Mouse (Mus musculus): ENCODE results near the gene Rab5if. TPM values are rescaled to one million over a fixed set of nuclear protein-coding genes. Genes with fewer than 3 reads are reported as not detected.
A peak's percentile ranks its signal among the peaks of the same experiment; 100 is the strongest.

Gene Rab5if
- polyA plus RNA-seq, 2 experiments, result 80.3 to 164 TPM

DNA sequence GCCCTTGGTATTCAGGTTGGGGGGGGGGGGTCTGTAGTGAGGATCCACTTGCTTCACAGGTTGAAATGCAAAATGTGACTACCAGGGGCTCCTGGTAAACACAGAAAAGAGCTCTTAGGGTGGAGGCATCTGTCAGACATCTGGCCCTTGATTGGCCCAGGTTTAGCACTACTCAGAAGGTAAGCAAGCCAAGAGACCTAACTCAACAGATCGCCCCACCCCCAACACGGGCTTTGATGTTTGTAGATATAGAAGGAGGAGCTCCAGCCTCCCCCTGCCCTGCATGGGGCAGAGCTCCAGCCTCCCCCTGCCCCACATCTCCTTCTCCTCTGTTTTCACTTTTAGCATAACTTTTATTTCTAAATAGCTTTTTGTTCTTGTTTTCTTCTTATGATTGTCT, 56.9 kb downstream of the Rab5if start:
- no peak overlapping the region for H3K9ac ChIP-seq (replicated peaks)
- no peak for TF ChIP-seq EP300 (IDR thresholded peaks at IDR 0.05; ENCODE audit: low read depth)
- no peak for TF ChIP-seq CTCF (IDR thresholded peaks at IDR 0.05; ENCODE audit: low read depth)
- H3K4me1 ChIP-seq (replicated peaks; ENCODE audit: control insufficient read depth in 2 of 2, insufficient read depth in 2 of 2, low read length in 1 of 2), result peaks cover 19 to 32% of the 10 kb centered on the region in 2 experiments
- H3K9me3 ChIP-seq (ENCODE audit: control insufficient read depth, low read length), result no peaks in the 10 kb centered on the region
- ATAC-seq (ENCODE audit: insufficient read depth) (no peak), DNase-seq (ENCODE audit: low read depth in 3 of 3, low spot score in 3 of 3) (no peak)
- no peaks in the 10 kb centered on the region for H3K27me3 ChIP-seq (ENCODE audit: control insufficient read depth, insufficient read depth, low read length)
- no peak overlapping the region for H3K4me3 ChIP-seq (ENCODE audit: insufficient read depth in 1 of 2, low read depth in 2 of 2, low read length in 2 of 2)
- no peak overlapping the region for H3K27ac ChIP-seq
- WGBS (ENCODE audit: insufficient replicate concordance), result 21% methylated on average over 2 of the region's 2 CpGs
- H3K4me2 ChIP-seq (ENCODE audit: low read depth), result no peak overlapping the region
- H3K36me3 ChIP-seq (replicated peaks; ENCODE audit: control insufficient read depth, insufficient read depth, low read depth), result no peaks in the 10 kb centered on the region

GRCm38 (mm10) chr2:156923057-156923456, 60.1 kb downstream of the Rab5if start:
- WGBS (ENCODE audit: insufficient replicate concordance), result 75% methylated on average over 5 of the region's 5 CpGs
- ATAC-seq (ENCODE audit: insufficient read depth), result no peak
- Histone ChIP-seq H3K4me1 (replicated peaks; ENCODE audit: control insufficient read depth in 2 of 2, insufficient read depth in 2 of 2, low read length in 1 of 2) (peaks cover 29 to 60% of the 10 kb centered on the region in 2 experiments), H3K36me3 (replicated peaks; ENCODE audit: control insufficient read depth, insufficient read depth, low read depth) (peaks cover under 1% of the 10 kb centered on the region; the same call in 1 of the 2 replicates), H3K27ac (peak overlapping the region; percentile 60), H3K4me2 (ENCODE audit: low read depth) (no peak overlapping the region), H3K9ac (replicated peaks) (no peak overlapping the region), H3K9me3 (ENCODE audit: control insufficient read depth, low read length) (no peaks in the 10 kb centered on the region), H3K27me3 (ENCODE audit: control insufficient read depth, insufficient read depth, low read length) (no peaks in the 10 kb centered on the region), H3K4me3 (ENCODE audit: insufficient read depth in 1 of 2, low read depth in 2 of 2, low read length in 2 of 2) (no peak overlapping the region)
- DNase-seq (ENCODE audit: low read depth in 3 of 3, low spot score in 3 of 3), result no peak
- TF ChIP-seq CTCF (IDR thresholded peaks at IDR 0.05; ENCODE audit: low read depth), result no peak

Other genes starting within 250 kb of the Rab5if start
- gene Dlgap4, start 249.4 kb upstream of the Rab5if start, polyA plus RNA-seq (2012; rRNA removed), result 6.4 and 6.6 TPM in 2 replicates
- 9.7 and 9.9 TPM in 2 replicates for gene Dlgap4, start 249.4 kb upstream of the Rab5if start, polyA plus RNA-seq (2014; fragmentation: Nextera tagmentation; extraction: Ambion mirVana)
- 25.2 and 27.2 TPM in 2 replicates for gene Myl9, start 87.7 kb upstream of the Rab5if start, polyA plus RNA-seq (2012; rRNA removed)
- gene Myl9, start 87.7 kb upstream of the Rab5if start, polyA plus RNA-seq (2014; fragmentation: Nextera tagmentation; extraction: Ambion mirVana), result 44.4 and 51.3 TPM in 2 replicates
- gene Tgif2, start 23.1 kb upstream of the Rab5if start, polyA plus RNA-seq (2012; rRNA removed), result 3.8 and 4.9 TPM in 2 replicates
- 4.9 and 5.1 TPM in 2 replicates for gene Tgif2, start 23.1 kb upstream of the Rab5if start, polyA plus RNA-seq (2014; fragmentation: Nextera tagmentation; extraction: Ambion mirVana)
- 0.51 and 0.71 TPM in 2 replicates for gene 4930518I15Rik, start 5.2 kb upstream of the Rab5if start, polyA plus RNA-seq (2012; rRNA removed)
- gene 4930518I15Rik, start 5.2 kb upstream of the Rab5if start, polyA plus RNA-seq (2014; fragmentation: Nextera tagmentation; extraction: Ambion mirVana), result 0.71 and 0.78 TPM in 2 replicates
- 0.89 and 0.90 TPM in 2 replicates for gene Sla2, start 24.1 kb downstream of the Rab5if start, polyA plus RNA-seq (2012; rRNA removed)
- gene Sla2, start 24.1 kb downstream of the Rab5if start, polyA plus RNA-seq (2014; fragmentation: Nextera tagmentation; extraction: Ambion mirVana), result 1.4 and 2.2 TPM in 2 replicates
- gene Ndrg3, start 128.9 kb downstream of the Rab5if start, polyA plus RNA-seq (2012; rRNA removed), result 30.3 and 31.7 TPM in 2 replicates
- gene Ndrg3, start 128.9 kb downstream of the Rab5if start, polyA plus RNA-seq (2014; fragmentation: Nextera tagmentation; extraction: Ambion mirVana), result 29.2 and 34.8 TPM in 2 replicates
- 11.2 and 19.2 TPM in 2 replicates for gene Dsn1, start 144.0 kb downstream of the Rab5if start, polyA plus RNA-seq (2012; rRNA removed)
- gene Dsn1, start 144.0 kb downstream of the Rab5if start, polyA plus RNA-seq (2014; fragmentation: Nextera tagmentation; extraction: Ambion mirVana), result 30.2 and 30.6 TPM in 2 replicates
- 1.8 and 2.0 TPM in 2 replicates for gene Soga1, start 216.1 kb downstream of the Rab5if start, polyA plus RNA-seq (2012; rRNA removed)
- gene Soga1, start 216.1 kb downstream of the Rab5if start, polyA plus RNA-seq (2014; fragmentation: Nextera tagmentation; extraction: Ambion mirVana), result 1.6 and 1.8 TPM in 2 replicates
- not detected in 2 replicates for gene Tldc2, start 223.9 kb downstream of the Rab5if start, polyA plus RNA-seq (2012; rRNA removed)
- 0.25 TPM in 1 of 2 replicates, not detected in the other for gene Tldc2, start 223.9 kb downstream of the Rab5if start, polyA plus RNA-seq (2014; fragmentation: Nextera tagmentation; extraction: Ambion mirVana)